Mouse (Mus musculus) kidney, postnatal 4 days (tissue): ENCODE measurements at regions not wholly inside any gene's neighbourhood (a gene's known extent, or its start where the extent isn't known, plus 50 kb on each side); places are given as distances from the start of the nearest gene placed in this dataset.

ENCODE experiments used
- DNase-seq, 2 experiments: peaks; one replicate each; pipeline ENCODE4 v3.0.0; 2021; ENCODE audit warnings: mixed read lengths in 2 of 2

GRCm38 (mm10) chr6:147973059-147973458, 74.0 kb upstream of the Far2 start:
- DNase-seq: no peak

GRCm38 (mm10) chr6:147975917-147976316, 71.1 kb upstream of the Far2 start:
- DNase-seq: no peak

GRCm38 (mm10) chr6:147989381-147989780, 57.7 kb upstream of the Far2 start:
- no peak for DNase-seq
